Mouse (Mus musculus): ENCODE measurements around the gene Tecpr2. TPM values are rescaled to one million over a fixed set of nuclear protein-coding genes. Genes with fewer than 3 reads are reported as not detected.

Gene Tecpr2
- polyA plus RNA-seq, 1 experiment from 2014 or later = 4.2 TPM

- Histone ChIP-seq H3K36me3 (ENCODE audit: control insufficient read depth, insufficient read depth, low read length) (no peaks in the 10 kb centered on the region), H3K9me3 (replicated peaks; ENCODE audit: control insufficient read depth, low read length) (no peaks in the 10 kb centered on the region), H3K9ac (ENCODE audit: low read length) (no peak overlapping the region), H3K4me3 (replicated peaks; ENCODE audit: low read length) (no peak overlapping the region), H3K27me3 (ENCODE audit: control insufficient read depth, insufficient read depth, low read length) (no peaks in the 10 kb centered on the region), H3K4me2 (ENCODE audit: low read depth, low read length) (no peak overlapping the region), H3K4me1 (ENCODE audit: control insufficient read depth, insufficient read depth, low read length) (no peaks in the 10 kb centered on the region), H3K27ac (ENCODE audit: low read length) (no peak overlapping the region)
- 67% methylated on average over 5 of the region's 5 CpGs for WGBS
- ATAC-seq (ENCODE audit: insufficient read depth, low FRiP score) = no peak
Observed at GRCm38 (mm10) chr12:110921572-110921971, 32.5 kb downstream of the Tecpr2 start.

- WGBS = 71% methylated on average over 5 of the region's 5 CpGs
- ATAC-seq (ENCODE audit: insufficient read depth, low FRiP score) = no peak
- no peak overlapping the region for H3K4me3 ChIP-seq (replicated peaks; ENCODE audit: low read length)
Observed at GRCm38 (mm10) chr12:110932820-110933219, 43.8 kb downstream of the Tecpr2 start.

GRCm38 (mm10) chr12:110935983-110936620 is 47.0 kb downstream of the Tecpr2 start:
- peak; percentile 92; the same call in 1 of the 2 replicates for ATAC-seq (ENCODE audit: insufficient read depth, low FRiP score)
- Histone ChIP-seq H3K4me2 (ENCODE audit: low read depth, low read length) (no peak overlapping the region), H3K9me3 (replicated peaks; ENCODE audit: control insufficient read depth, low read length) (no peaks in the 10 kb centered on the region; the same call in 1 of the 2 replicates), H3K4me3 (replicated peaks; ENCODE audit: low read length) (no peak overlapping the region), H3K9ac (ENCODE audit: low read length) (no peak overlapping the region), H3K27me3 (ENCODE audit: control insufficient read depth, insufficient read depth, low read length) (no peaks in the 10 kb centered on the region), H3K36me3 (ENCODE audit: control insufficient read depth, insufficient read depth, low read length) (peaks cover 17% of the 10 kb centered on the region; the same call in 1 of the 2 replicates), H3K27ac (ENCODE audit: low read length) (no peak overlapping the region), H3K4me1 (ENCODE audit: control insufficient read depth, insufficient read depth, low read length) (no peaks in the 10 kb centered on the region)
- WGBS = 60% methylated on average over 9 of the region's 9 CpGs

More at GRCm38 (mm10) chr12:110932820-110933219, 43.8 kb downstream of the Tecpr2 start:
- Histone ChIP-seq H3K9me3 (replicated peaks; ENCODE audit: control insufficient read depth, low read length) (no peaks in the 10 kb centered on the region), H3K4me2 (ENCODE audit: low read depth, low read length) (no peak overlapping the region), H3K4me1 (ENCODE audit: control insufficient read depth, insufficient read depth, low read length) (no peaks in the 10 kb centered on the region), H3K27ac (ENCODE audit: low read length) (no peak overlapping the region), H3K27me3 (ENCODE audit: control insufficient read depth, insufficient read depth, low read length) (no peaks in the 10 kb centered on the region), H3K36me3 (ENCODE audit: control insufficient read depth, insufficient read depth, low read length) (peaks cover 7% of the 10 kb centered on the region; the same call in 1 of the 2 replicates), H3K9ac (ENCODE audit: low read length) (no peak overlapping the region)

GRCm38 (mm10) chr12:110937496-110937895 is 48.4 kb downstream of the Tecpr2 start:
- WGBS = 87% methylated on average over 5 of the region's 5 CpGs
- no peak for ATAC-seq (ENCODE audit: insufficient read depth, low FRiP score)
- H3K4me1 ChIP-seq (ENCODE audit: control insufficient read depth, insufficient read depth, low read length) = no peaks in the 10 kb centered on the region

GRCm38 (mm10) chr12:110939385-110939784 is 50.3 kb downstream of the Tecpr2 start:
- ATAC-seq (ENCODE audit: insufficient read depth, low FRiP score) = no peak
- 95% methylated on average over 5 of the region's 5 CpGs for WGBS
- Histone ChIP-seq H3K36me3 (ENCODE audit: control insufficient read depth, insufficient read depth, low read length) (peaks cover 12% of the 10 kb centered on the region; the same call in 1 of the 2 replicates), H3K4me1 (ENCODE audit: control insufficient read depth, insufficient read depth, low read length) (no peaks in the 10 kb centered on the region), H3K9ac (ENCODE audit: low read length) (no peak overlapping the region), H3K9me3 (replicated peaks; ENCODE audit: control insufficient read depth, low read length) (no peaks in the 10 kb centered on the region; the same call in 1 of the 2 replicates), H3K27me3 (ENCODE audit: control insufficient read depth, insufficient read depth, low read length) (no peaks in the 10 kb centered on the region), H3K4me3 (replicated peaks; ENCODE audit: low read length) (no peak overlapping the region), H3K4me2 (ENCODE audit: low read depth, low read length) (no peak overlapping the region), H3K27ac (ENCODE audit: low read length) (no peak overlapping the region)

More at GRCm38 (mm10) chr12:110937496-110937895, 48.4 kb downstream of the Tecpr2 start:
- no peaks in the 10 kb centered on the region; the same call in 1 of the 2 replicates for H3K9me3 ChIP-seq (replicated peaks; ENCODE audit: control insufficient read depth, low read length)
- H3K4me2 ChIP-seq (ENCODE audit: low read depth, low read length) = no peak overlapping the region
- no peak overlapping the region for H3K27ac ChIP-seq (ENCODE audit: low read length)
- no peak overlapping the region for H3K9ac ChIP-seq (ENCODE audit: low read length)
- H3K36me3 ChIP-seq (ENCODE audit: control insufficient read depth, insufficient read depth, low read length) = peaks cover 17% of the 10 kb centered on the region; the same call in 1 of the 2 replicates
- no peak overlapping the region for H3K4me3 ChIP-seq (replicated peaks; ENCODE audit: low read length)
- no peaks in the 10 kb centered on the region for H3K27me3 ChIP-seq (ENCODE audit: control insufficient read depth, insufficient read depth, low read length)

GRCm38 (mm10) chr12:110940869-110941268 is 51.8 kb downstream of the Tecpr2 start:
- H3K27me3 ChIP-seq (ENCODE audit: control insufficient read depth, insufficient read depth, low read length) = no peaks in the 10 kb centered on the region

GRCm38 (mm10) chr12:110946216-110946615 is 57.2 kb downstream of the Tecpr2 start:
- no peak for ATAC-seq (ENCODE audit: insufficient read depth, low FRiP score)
- Histone ChIP-seq H3K4me2 (ENCODE audit: low read depth, low read length) (no peak overlapping the region), H3K4me1 (ENCODE audit: control insufficient read depth, insufficient read depth, low read length) (no peaks in the 10 kb centered on the region), H3K27me3 (ENCODE audit: control insufficient read depth, insufficient read depth, low read length) (no peaks in the 10 kb centered on the region), H3K9ac (ENCODE audit: low read length) (no peak overlapping the region), H3K27ac (ENCODE audit: low read length) (no peak overlapping the region), H3K9me3 (replicated peaks; ENCODE audit: control insufficient read depth, low read length) (no peaks in the 10 kb centered on the region), H3K4me3 (replicated peaks; ENCODE audit: low read length) (no peak overlapping the region), H3K36me3 (ENCODE audit: control insufficient read depth, insufficient read depth, low read length) (no peaks in the 10 kb centered on the region)
- 85% methylated on average over 7 of the region's 7 CpGs for WGBS

More at GRCm38 (mm10) chr12:110940869-110941268, 51.8 kb downstream of the Tecpr2 start:
- Histone ChIP-seq H3K4me3 (replicated peaks; ENCODE audit: low read length) (no peak overlapping the region), H3K36me3 (ENCODE audit: control insufficient read depth, insufficient read depth, low read length) (peaks cover 12% of the 10 kb centered on the region; the same call in 1 of the 2 replicates), H3K9me3 (replicated peaks; ENCODE audit: control insufficient read depth, low read length) (no peaks in the 10 kb centered on the region; the same call in 1 of the 2 replicates), H3K4me2 (ENCODE audit: low read depth, low read length) (no peak overlapping the region), H3K4me1 (ENCODE audit: control insufficient read depth, insufficient read depth, low read length) (no peaks in the 10 kb centered on the region), H3K27ac (ENCODE audit: low read length) (no peak overlapping the region), H3K9ac (ENCODE audit: low read length) (no peak overlapping the region)
- 95% methylated on average over 3 of the region's 3 CpGs for WGBS
- no peak for ATAC-seq (ENCODE audit: insufficient read depth, low FRiP score)

- Histone ChIP-seq H3K27me3 (ENCODE audit: control insufficient read depth, insufficient read depth, low read length) (no peaks in the 10 kb centered on the region), H3K4me1 (ENCODE audit: control insufficient read depth, insufficient read depth, low read length) (no peaks in the 10 kb centered on the region), H3K4me2 (ENCODE audit: low read depth, low read length) (no peak overlapping the region), H3K9me3 (replicated peaks; ENCODE audit: control insufficient read depth, low read length) (no peaks in the 10 kb centered on the region), H3K4me3 (replicated peaks; ENCODE audit: low read length) (no peak overlapping the region), H3K27ac (ENCODE audit: low read length) (no peak overlapping the region), H3K9ac (ENCODE audit: low read length) (no peak overlapping the region), H3K36me3 (ENCODE audit: control insufficient read depth, insufficient read depth, low read length) (no peaks in the 10 kb centered on the region)
- ATAC-seq (ENCODE audit: insufficient read depth, low FRiP score) = no peak
- 90% methylated on average over 6 of the region's 6 CpGs for WGBS
Observed at GRCm38 (mm10) chr12:110948082-110948909, 59.2 kb downstream of the Tecpr2 start.

GRCm38 (mm10) chr12:110948910-110949201 is 59.8 kb downstream of the Tecpr2 start:
- no peak overlapping the region for H3K27ac ChIP-seq (ENCODE audit: low read length)
- no peak overlapping the region for H3K4me2 ChIP-seq (ENCODE audit: low read depth, low read length)
- H3K4me1 ChIP-seq (ENCODE audit: control insufficient read depth, insufficient read depth, low read length) = no peaks in the 10 kb centered on the region
- no peak overlapping the region for H3K4me3 ChIP-seq (replicated peaks; ENCODE audit: low read length)
- H3K9me3 ChIP-seq (replicated peaks; ENCODE audit: control insufficient read depth, low read length) = no peaks in the 10 kb centered on the region
- no peaks in the 10 kb centered on the region for H3K36me3 ChIP-seq (ENCODE audit: control insufficient read depth, insufficient read depth, low read length)
- WGBS = 90% methylated on average over 3 of the region's 3 CpGs
- ATAC-seq (ENCODE audit: insufficient read depth, low FRiP score) = no peak
- no peaks in the 10 kb centered on the region for H3K27me3 ChIP-seq (ENCODE audit: control insufficient read depth, insufficient read depth, low read length)
- H3K9ac ChIP-seq (ENCODE audit: low read length) = no peak overlapping the region
